Mouse (Mus musculus) right cerebral cortex, postnatal 36 days (tissue): ENCODE results near the gene Acap1.

Experiments used
- DNase-seq, 2 experiments: peaks; one replicate each; pipeline ENCODE4 v3.0.0; 2022; ENCODE audit warnings: low spot score in 2 of 2, mixed read lengths in 1 of 2

Acap1 gene

GRCm38 (mm10) chr11:69904311-69904710 lies 9.0 kb upstream of the Acap1 start:
- no peak for DNase-seq

DNA sequence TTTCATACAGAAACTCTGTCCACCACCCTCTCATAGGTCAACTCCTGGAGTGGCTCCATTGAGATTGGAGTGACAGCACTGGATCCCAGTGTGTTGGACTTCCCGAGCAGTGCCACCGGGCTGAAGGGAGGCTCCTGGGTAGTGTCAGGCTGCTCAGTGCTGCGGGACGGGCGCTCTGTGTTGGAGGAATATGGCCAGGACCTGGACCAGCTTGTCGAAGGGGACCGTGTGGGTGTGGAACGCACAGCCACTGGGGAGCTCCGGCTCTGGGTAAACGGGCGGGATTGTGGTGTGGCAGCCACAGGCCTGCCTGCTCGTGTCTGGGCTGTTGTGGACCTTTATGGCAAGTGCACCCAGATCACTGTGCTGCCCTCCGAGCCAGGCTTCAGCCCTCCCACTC lies 7.6 kb upstream of the Acap1 start:
- DNase-seq, result no peak

GRCm38 (mm10) chr11:69901993-69902392 lies 6.7 kb upstream of the Acap1 start:
- no peak for DNase-seq

DNA sequence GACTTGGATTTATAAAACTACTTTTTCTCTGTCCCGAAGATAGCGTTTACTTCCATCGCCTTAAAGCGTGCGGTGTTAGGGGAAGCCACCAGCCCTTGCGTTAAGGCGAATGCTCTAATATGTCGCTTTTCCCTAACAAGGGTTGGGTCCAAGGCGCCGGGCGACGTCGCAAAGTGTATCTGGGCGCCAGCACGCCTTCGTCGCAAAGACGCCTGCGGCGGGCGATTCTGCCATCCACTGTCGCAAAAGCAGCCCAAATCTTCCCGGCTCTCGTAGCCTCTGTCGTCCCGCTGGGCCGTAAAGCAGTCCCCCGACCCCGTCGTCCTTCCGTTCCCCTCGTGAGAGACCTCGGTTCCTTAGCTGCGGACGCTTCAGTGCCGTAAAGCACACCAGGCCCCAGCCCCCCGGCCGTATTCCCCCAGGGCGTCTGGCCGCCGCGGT lies 6.1 kb upstream of the Acap1 start:
- DNase-seq, result peak; percentile 98

DNA sequence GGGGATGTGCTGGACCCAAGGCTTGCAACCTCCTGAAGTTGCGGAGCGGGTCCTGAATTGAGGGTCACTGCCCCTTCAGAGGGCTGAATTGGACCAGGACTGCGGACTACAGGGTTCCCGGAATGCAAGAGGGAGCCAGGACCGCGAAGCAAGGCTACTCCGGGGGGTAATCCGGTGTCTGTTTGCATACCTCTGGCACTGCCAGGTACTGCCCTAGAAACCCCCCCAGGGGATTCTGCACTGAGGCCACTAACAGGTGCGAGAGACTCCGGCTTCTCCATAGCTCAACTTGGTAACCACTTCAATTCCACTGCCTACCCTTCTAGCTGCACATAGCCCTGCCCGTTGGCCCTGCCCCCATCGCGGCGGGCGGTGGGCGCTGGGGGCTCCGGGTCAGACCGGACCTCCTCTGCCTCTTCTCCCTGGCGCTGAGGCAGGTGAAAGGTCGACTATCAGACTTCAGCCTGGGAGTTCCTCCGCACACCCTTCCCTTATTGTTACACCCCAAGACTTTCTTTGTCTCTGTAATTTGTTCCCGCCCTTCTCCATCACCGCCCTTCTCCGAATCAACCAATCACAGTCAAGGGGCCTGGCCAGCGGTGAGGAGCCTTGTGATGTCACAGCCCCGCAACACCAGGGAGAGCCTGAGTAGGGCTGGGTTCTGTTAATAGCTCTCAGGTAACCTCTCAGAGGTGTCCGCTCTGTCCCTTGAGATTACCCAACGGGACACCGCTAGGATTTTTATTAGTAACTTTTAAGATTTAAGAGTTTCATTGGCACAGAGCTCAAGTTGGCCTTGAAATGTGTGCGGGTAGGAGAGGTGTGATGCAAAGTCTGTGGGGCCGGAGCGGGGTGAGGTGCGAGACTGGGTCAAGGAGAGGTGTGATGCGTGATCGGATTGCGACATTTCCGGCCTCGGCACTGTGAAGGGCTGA lies 5.4 kb upstream of the Acap1 start, which contains the start of the genes 2810408A11Rik and Neurl4:
Gene 2810408A11Rik, minus strand, starts transcription at position 517 of the 935 bp plus-strand sequence.
Gene Neurl4, plus strand, starts transcription at position 602 of the 935 bp plus-strand sequence.
- DNase-seq, result peak; percentile 82 to 87

DNA sequence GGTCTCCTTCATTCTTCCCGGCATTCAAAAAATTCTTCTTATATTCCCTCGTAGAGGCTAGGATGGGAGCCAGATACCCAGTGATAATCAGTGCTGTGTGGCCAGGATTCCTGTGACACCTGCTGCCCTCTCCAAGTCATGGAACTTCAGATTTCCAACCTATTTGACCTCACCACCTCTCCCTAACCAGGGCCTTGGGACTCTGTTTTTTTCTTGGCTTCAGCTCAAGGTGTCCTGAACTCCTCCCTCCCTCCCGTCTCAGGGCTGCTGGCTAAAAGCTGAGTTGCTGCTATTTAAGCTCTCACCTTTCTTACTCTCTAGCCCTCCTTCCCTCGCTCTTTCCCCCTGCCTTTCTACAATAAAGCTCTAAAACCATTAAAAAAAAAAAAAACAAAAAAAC lies 4.5 kb upstream of the Acap1 start:
- DNase-seq, result no peak

DNA sequence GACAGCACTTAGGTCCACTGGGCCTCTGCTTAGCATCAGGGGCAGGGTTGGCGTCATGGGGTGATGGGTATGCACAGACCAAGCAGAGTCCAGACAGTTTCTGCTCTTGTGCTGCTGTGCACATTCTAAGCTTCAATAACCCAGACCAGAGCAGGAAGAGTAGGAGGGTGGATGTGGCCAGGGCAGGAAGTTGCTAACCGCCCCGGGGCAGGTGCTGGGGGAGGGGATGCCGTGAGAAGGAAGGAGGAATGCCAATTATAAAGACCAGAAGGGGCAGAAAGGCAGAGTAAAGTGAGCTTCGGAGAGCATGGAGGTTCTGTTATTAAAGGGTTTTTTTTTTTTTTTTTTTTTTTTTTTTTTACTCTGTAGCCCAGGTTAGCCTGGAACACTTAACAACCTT lies 668 bp downstream of the Acap1 start:
- DNase-seq, result no peak

DNA sequence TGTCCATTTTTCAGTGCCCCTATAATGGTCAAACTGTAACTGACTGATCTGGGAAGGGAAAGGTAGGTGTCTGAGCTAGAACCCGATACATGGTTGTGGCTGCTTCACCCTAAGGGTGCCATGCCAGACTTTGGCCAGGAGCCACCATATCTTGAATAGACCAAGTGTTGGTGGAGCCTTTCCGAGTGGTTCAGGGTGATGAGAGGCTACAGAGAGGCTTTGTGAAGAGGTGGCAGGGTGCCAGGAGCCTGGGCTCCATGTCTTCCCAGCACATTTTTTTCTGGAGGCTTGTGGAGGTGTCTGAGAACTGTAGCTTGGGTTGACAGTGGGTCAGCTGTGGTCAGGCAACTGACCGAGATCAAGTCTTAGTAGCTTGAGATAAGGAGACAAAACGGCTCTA lies 3.9 kb downstream of the Acap1 start:
- no peak for DNase-seq

GRCm38 (mm10) chr11:69886907-69887635 lies 8.3 kb downstream of the Acap1 start:
- DNase-seq, result no peak

DNA sequence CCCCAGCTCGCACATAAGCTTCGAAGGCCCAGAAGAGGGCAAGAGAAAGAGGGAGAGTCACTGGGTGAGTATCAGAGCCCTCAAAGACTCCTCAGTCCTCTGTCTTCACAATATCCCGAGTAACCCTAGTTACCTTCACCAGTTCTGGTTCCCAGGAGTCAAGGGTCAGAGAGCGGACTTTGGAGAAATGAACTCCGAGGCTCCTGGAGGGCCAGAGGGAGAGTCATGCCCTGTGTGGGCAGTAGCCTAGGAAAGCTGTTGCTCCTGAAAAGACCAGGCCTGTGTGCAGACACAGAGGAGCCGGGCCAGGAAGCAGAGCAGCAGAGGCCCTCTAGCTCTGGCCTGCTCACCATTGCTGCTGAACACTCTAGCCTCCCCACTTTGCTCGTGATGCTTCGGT lies 10.7 kb downstream of the Acap1 start:
- no peak for DNase-seq

GRCm38 (mm10) chr11:69884240-69884639 lies 11.1 kb downstream of the Acap1 start:
- DNase-seq, result no peak

DNA sequence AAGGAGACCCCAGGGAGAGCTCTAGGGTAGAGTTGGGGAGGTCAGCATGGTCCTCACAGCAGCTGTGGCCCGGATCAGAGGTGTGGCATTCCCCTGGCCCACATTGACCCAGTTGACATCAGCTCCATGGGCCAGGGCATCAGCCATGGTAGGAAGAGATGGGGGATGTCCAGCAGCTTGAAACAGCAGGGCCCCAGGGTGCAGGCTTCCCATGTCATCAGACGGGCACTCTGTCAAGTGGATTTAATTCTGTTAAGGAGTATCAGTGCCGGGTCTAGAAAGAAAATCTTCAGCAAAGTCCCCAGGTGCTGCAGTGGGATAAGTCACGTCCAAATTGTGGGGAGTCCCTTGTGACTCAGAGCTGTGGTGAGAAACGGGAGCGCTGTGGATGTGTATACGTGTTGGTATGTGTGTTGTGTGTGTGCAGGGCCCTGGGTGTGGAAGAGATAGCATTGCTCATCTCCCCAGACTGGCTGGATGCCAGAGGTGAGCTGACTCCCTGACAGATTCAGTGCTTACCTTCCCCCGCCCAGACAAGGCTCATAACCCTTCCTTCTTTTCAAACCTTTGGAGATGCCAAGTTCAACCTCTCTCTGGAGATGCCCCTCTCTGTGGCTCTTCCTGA lies 11.7 kb downstream of the Acap1 start:
- no peak for DNase-seq

- DNase-seq, result no peak
These were observed 12.3 kb downstream of the Acap1 start for GRCm38 (mm10) chr11:69883066-69883465.

DNA sequence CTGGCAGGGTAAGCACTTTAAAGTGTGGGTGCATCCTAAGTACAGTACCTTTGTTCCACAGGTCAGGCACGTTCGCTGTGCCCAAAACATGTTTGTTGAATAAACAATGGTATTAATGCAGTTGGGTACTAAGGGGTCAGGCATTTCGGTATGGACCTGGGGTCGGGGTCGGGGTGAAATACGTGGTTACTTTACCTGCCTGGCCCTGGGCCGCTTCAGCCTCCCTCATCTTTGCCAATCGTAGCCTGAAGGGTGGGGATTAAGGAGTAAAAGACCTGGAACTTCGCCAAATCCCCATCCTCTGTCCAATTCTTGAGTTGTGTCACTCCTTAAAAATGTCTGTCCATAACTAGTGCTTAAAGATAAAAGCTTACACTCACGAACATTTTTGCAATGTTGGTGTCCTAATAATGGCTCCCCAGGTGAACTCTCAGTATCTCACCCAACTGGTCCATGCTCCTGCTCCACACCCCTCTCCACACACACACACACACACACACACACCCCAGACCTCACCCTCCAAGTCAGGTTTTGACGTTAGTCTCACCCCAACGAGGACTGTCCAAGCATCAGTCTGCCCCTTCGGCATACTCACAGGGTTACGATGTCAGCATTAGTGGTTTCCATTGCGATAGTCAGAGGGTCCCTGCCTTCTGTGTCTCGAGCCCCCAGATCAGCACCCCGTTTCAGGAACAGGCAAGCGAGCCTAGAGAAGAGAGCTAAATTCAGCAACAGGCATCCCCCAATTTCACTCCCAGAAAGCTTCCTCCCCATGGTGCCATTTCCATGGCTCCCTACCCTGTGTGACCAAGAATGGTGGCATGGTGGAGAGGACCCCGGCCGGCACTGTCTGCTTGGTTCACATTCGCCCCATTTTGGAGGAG lies 13.3 kb downstream of the Acap1 start:
- no peak for DNase-seq

DNA sequence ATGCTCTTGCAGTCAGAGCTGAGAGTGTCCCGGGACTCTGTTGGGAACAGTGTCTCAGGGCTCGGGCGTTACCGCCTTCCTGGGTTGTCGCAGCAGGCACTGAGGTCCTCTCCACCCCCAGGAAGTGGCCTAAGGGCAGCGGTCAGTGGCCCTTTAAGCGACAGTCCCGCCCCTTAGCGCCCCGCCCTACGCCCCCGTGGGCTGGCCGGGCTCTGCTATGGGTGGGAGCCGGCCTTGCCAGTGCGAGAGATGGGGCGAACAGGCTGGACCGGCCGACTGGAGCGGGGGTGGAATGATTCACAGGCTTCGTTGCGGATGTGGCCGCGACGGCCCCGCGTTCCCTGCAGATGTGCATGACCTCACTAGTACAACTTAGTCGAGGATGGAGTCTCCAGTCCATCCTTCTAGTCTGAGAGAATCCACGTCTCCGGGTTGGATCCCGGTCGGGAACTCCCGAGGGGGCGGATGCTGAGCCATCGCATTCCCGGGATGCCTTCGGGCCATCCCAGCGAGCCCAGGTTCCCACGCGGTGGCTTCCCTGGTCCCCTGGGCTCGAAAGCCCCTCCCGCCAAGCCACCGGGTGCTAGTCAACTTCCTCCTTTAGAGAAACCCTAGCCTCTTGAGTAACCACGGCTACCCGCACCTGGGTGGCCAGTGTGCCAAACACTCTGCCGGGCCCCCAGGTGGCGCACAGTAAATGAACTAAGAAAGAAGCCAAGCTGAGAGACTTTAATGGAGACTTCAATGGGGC lies 14.3 kb downstream of the Acap1 start, which contains the start of gene Kctd11:
Gene Kctd11, minus strand, starts transcription at position 554 of the 751 bp plus-strand sequence.
- DNase-seq, result peak; percentile 49 to 58

GRCm38 (mm10) chr11:69880506-69880852 lies 14.9 kb downstream of the Acap1 start:
- DNase-seq, result no peak

- no peak for DNase-seq
These were observed 15.6 kb downstream of the Acap1 start for GRCm38 (mm10) chr11:69879711-69880110.

DNA sequence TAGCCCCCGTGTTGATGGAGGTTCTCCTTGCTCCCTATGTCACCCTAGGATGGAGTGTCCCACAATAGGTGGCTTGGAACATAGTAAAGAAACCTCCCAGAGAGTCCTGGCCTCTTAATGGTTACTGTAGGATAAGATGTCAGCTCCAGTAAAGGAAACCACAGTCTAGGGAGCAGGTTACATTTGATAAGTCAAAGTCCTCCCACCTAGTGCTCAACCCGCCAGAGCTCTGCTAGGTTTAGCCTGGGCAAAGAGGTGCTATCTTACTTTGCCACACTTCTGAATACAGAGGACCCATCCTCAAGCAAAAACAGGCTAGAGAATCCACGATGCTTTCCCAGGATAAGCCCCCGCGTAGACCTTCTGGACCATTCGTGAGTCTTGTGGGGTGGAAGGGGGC lies 16.4 kb downstream of the Acap1 start:
- no peak for DNase-seq

GRCm38 (mm10) chr11:69878399-69878798 lies 16.9 kb downstream of the Acap1 start:
- DNase-seq, result no peak

GRCm38 (mm10) chr11:69877878-69878277 lies 17.5 kb downstream of the Acap1 start, which contains the start of gene Tmem95:
TSS of gene Tmem95 (minus strand) at chr11:69878018.
- DNase-seq, result no peak
